ENCODE assay signal across 9 mouse cellular contexts in genomic region chr1:26687926-26688325, GRCm38 (mm10). TPM values are rescaled to one million over a fixed set of nuclear protein-coding genes. Genes with fewer than 3 reads are reported as not detected.
DNase-seq lines count a peak whose midpoint lies in the region; ATAC-seq and TF ChIP-seq lines count a peak whose summit lies in the region.
"Had no signal": no experiment of that assay in that cellular context is flagged by ENCODE, and none has a peak within 500 bp of the region (broad histone marks: within the 10 kb centered on the region; RNA-seq: fewer than 3 reads in every experiment).

No protein-coding gene starts in this region.

- peak; percentile 2 for DNase-seq in left cerebral cortex, postnatal 4 days
- no peak for DNase-seq in left cerebral cortex, postnatal 36 days (ENCODE audit: low spot score in 2 of 2)
- peak; percentile 48 for DNase-seq in forelimb bud, embryonic 11.5 days (ENCODE audit: low read depth, low spot score)
- no peak for DNase-seq in Muller cell, postnatal 12 days (ENCODE audit: inconsistent ontology term)
- no peak for DNase-seq in thymus, adult 2 months

- no peak for TF ChIP-seq POLR2A in thymus, adult 2 months (IDR thresholded peaks at IDR 0.05; ENCODE audit: control insufficient read depth, extremely low read depth, insufficient read depth, low read length, poor library complexity)

- H3K9me3 ChIP-seq in limb, embryonic 15.5 days: no peaks in the 10 kb centered on the region
- H3K9me3 ChIP-seq in neural tube, embryonic 13.5 days: 0 out of 2 replicates have a peak, but pooled peaks cover 2% of the 10 kb centered on the region

- H3K4me3 ChIP-seq in limb, embryonic 15.5 days: no peak overlapping the region
- no peak overlapping the region for H3K4me3 ChIP-seq in neural tube, embryonic 13.5 days
- H3K4me3 ChIP-seq in thymus, adult 2 months (ENCODE audit: control insufficient read depth, insufficient read depth, low read length): no peak overlapping the region

- H3K4me2 ChIP-seq in limb, embryonic 15.5 days: no peak overlapping the region
- no peak overlapping the region for H3K4me2 ChIP-seq in neural tube, embryonic 13.5 days

- peak; percentile 27; the same call in 1 of the 2 replicates for ATAC-seq in common myeloid progenitor, adult 5-6 weeks (replicated peaks; ENCODE audit: low read depth, poor library complexity, severe bottlenecking)
- ATAC-seq in limb, embryonic 15.5 days (ENCODE audit: insufficient number of reproducible peaks, low FRiP score, low TSS enrichment, low read depth): peak; percentile 78
- ATAC-seq in neural tube, embryonic 13.5 days (ENCODE audit: low read depth): peak; percentile 77

- WGBS in limb, embryonic 15.5 days: 63% methylated on average over 1 of the region's 1 CpGs
- 72% methylated on average over 1 of the region's 1 CpGs for WGBS in neural tube, embryonic 13.5 days
- WGBS in thymus, adult 2 months: 75% methylated on average over 1 of the region's 1 CpGs

- H3K9ac ChIP-seq in limb, embryonic 15.5 days: no peak overlapping the region
- H3K9ac ChIP-seq in neural tube, embryonic 13.5 days: no peak overlapping the region

- H3K36me3 ChIP-seq in limb, embryonic 15.5 days: no peaks in the 10 kb centered on the region
- no peaks in the 10 kb centered on the region for H3K36me3 ChIP-seq in neural tube, embryonic 13.5 days
- H3K36me3 ChIP-seq in thymus, adult 2 months (ENCODE audit: control insufficient read depth, insufficient read depth, low read length): no peaks in the 10 kb centered on the region

- no peaks in the 10 kb centered on the region for H3K4me1 ChIP-seq in limb, embryonic 15.5 days
- H3K4me1 ChIP-seq in neural tube, embryonic 13.5 days (replicated peaks): no peaks in the 10 kb centered on the region
- H3K4me1 ChIP-seq in thymus, adult 2 months (replicated peaks; ENCODE audit: control insufficient read depth, insufficient read depth, low read length): no peaks in the 10 kb centered on the region

- TF ChIP-seq CTCF in thymus, adult 2 months (IDR thresholded peaks at IDR 0.05; ENCODE audit: borderline replicate concordance, control insufficient read depth, extremely low read depth, insufficient read depth, low read length, poor library complexity): no peak

- no peaks in the 10 kb centered on the region for H3K27me3 ChIP-seq in limb, embryonic 15.5 days
- no peaks in the 10 kb centered on the region for H3K27me3 ChIP-seq in neural tube, embryonic 13.5 days
- H3K27me3 ChIP-seq in thymus, adult 2 months (ENCODE audit: control insufficient read depth, insufficient read depth, low read length): no peaks in the 10 kb centered on the region

- H3K27ac ChIP-seq in limb, embryonic 15.5 days: no peak overlapping the region
- no peak overlapping the region for H3K27ac ChIP-seq in neural tube, embryonic 13.5 days (replicated peaks)
- H3K27ac ChIP-seq in thymus, adult 2 months (ENCODE audit: control insufficient read depth, insufficient read depth, low read length): no peak overlapping the region

- intact Hi-C loops in left cerebral cortex, postnatal 4 days (cut with DNase I): no loop called here
- intact Hi-C loops in left cerebral cortex, postnatal 36 days (cut with DNase I): loop anchor here (5.0 kb wide), 1 partner anchor 616 kb away; no protein-coding TSS in a partner anchor

RNA-seq across cellular contexts. Expression of gene 4931408C20Rik, which starts 0.7 kb away (rescaled TPM):
- total RNA-seq in left cerebral cortex, postnatal 4 days (2021): not detected
- not detected for total RNA-seq in left cerebral cortex, postnatal 36 days (2021)
- 0.37 TPM in 1 of 2 replicates, not detected in the other for total RNA-seq in common myeloid progenitor, adult 5-6 weeks (2017)
- polyA plus RNA-seq in limb, embryonic 15.5 days (2015; fragmentation: Nextera tagmentation; extraction: Ambion mirVana): not detected in 2 replicates
- polyA plus RNA-seq in neural tube, embryonic 13.5 days (2015; fragmentation: Nextera tagmentation; extraction: Ambion mirVana): not detected in 2 replicates
- 0.03 and 0.05 TPM in 2 replicates for polyA plus RNA-seq in thymus, adult 2 months (2012; rRNA removed)
- polyA plus RNA-seq: cortical plate, adult 2 months had no signal

Comparison
In these comparisons a context has a peak if more than half of its experiments do, and no peak if none do; other contexts are left out.
1. DNase-seq: peak in left cerebral cortex, postnatal 4 days (single experiment) and forelimb bud, embryonic 11.5 days (single experiment); none in left cerebral cortex, postnatal 36 days (0 of 2), Muller cell, postnatal 12 days (single experiment) and thymus, adult 2 months (single experiment).
2. ATAC-seq: peak in every context shown above with its lines; median percentile 78 in limb, embryonic 15.5 days; 77 in neural tube, embryonic 13.5 days; 27 in common myeloid progenitor, adult 5-6 weeks.